Mouse (Mus musculus) midbrain, postnatal 0 days (tissue): ENCODE results near the gene Caskin2. TPM values are rescaled to one million over a fixed set of nuclear protein-coding genes. Genes with fewer than 3 reads are reported as not detected.

ENCODE experiments used
- ATAC-seq: fragments of 200-750 bp; cut with Nextera tagmentation; 2 replicates; pipeline ENCODE4 v1.8.0; 2017; ENCODE audit warnings: moderate number of reproducible peaks, mild to moderate bottlenecking, moderate TSS enrichment, moderate library complexity; ENCODE audit not compliant: low FRiP score
- DNase-seq: peaks from one replicate; pipeline ENCODE4 v3.0.0-alpha.2; 2015; ENCODE audit warnings: low spot score
- H3K27ac ChIP-seq: fragments of 300-500 bp; sonication (generic); 2 replicates; pipeline ENCODE4 v1.5.1; 2014; ENCODE audit warnings: low read depth, mild to moderate bottlenecking, low read length, mixed read lengths
- H3K27me3 ChIP-seq: fragments of 300-500 bp; sonication (generic); 2 replicates; pipeline ENCODE4 v1.6.1; 2014; ENCODE audit warnings: low read length, control low read depth, mixed read lengths; ENCODE audit not compliant: insufficient read depth
- H3K36me3 ChIP-seq: fragments of 300-500 bp; sonication (generic); 2 replicates; pipeline ENCODE4 v1.6.1; 2014; ENCODE audit warnings: low read length, control low read depth, mixed read lengths; ENCODE audit not compliant: insufficient read depth
- H3K4me1 ChIP-seq: fragments of 300-500 bp; sonication (generic); 2 replicates; pipeline ENCODE4 v1.6.1; 2014; ENCODE audit warnings: mild to moderate bottlenecking, control low read depth, antibody characterized with exemption, low read length, mixed read lengths; ENCODE audit not compliant: insufficient read depth
- H3K4me2 ChIP-seq: fragments of 300-500 bp; sonication (generic); 2 replicates; pipeline ENCODE4 v1.6.1; 2014; ENCODE audit warnings: low read depth, mild to moderate bottlenecking, low read length, mixed read lengths; ENCODE audit not compliant: poor library complexity, severe bottlenecking
- H3K4me3 ChIP-seq: fragments of 300-500 bp; sonication (generic); 2 replicates; pipeline ENCODE4 v1.5.1; 2014; ENCODE audit warnings: low read depth, mild to moderate bottlenecking, low read length, moderate library complexity
- H3K9ac ChIP-seq: fragments of 300-500 bp; sonication (generic); replicated peaks from 2 replicates; pipeline ENCODE4 v1.6.1; 2014; ENCODE audit warnings: mild to moderate bottlenecking, low read length, moderate library complexity, mixed read lengths; ENCODE audit not compliant: poor library complexity, severe bottlenecking
- H3K9me3 ChIP-seq: fragments of 300-500 bp; sonication (generic); 2 replicates; pipeline ENCODE4 v1.6.1; 2016; ENCODE audit warnings: low read length, control low read depth
- CTCF ChIP-seq: IDR thresholded peaks from 2 replicates; pipeline ENCODE4 v1.5.1; 2016; ENCODE audit warnings: antibody characterized with exemption, mild to moderate bottlenecking
- WGBS: fragments of 180-500 bp; shearing (Covaris S2); extraction: QIAGEN DNeasy Blood & Tissue Kit; methylation state at CpG from one replicate; pipeline ENCODE4 v1.1.7; 2014; 5-methylcytosine and 5-hydroxymethylcytosine counted together
- polyA plus RNA-seq: library from polyadenylated mRNA; unstranded; fragments of >200 nt; fragmentation: Nextera tagmentation; extraction: Ambion mirVana; gene quantifications from 2 replicates; pipeline ENCODE4 v1.2.1, GENCODE M21; 2015
- total RNA-seq: library from RNA; depleted of rRNA; stranded (reverse); fragments of >200 nt; gene quantifications from 2 replicates; pipeline ENCODE4 v1.2.3, GENCODE M21; 2014

The Caskin2 gene
- total and polyA plus RNA-seq, 2 experiments from 2014 or later: 7.2 to 27.9 TPM

DNA sequence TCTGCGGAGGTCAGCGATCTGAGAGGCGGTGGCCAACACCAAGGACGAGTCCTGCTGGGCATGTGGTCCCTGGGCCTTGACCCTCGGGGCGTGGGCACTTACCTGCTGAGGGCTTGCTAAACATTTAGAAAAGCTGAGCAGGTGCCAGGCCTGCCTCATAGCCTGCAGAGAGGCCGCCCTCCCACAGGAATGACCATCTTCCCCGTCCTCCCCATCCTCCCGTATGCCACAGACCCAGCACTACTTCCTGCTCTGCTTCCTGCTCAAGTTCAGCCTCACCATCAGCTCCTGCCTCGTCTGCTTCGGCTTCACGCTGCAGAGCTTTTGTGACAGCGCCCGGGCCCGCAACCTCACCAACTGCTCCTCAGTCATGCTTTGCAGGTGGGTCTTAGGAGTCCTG is 16.5 kb downstream of the Caskin2 start:
- H3K4me3 ChIP-seq: no peak overlapping the region
- H3K9ac ChIP-seq: no peak overlapping the region
- WGBS: 86% methylated on average over 15 of the region's 15 CpGs
- ATAC-seq (no peak), DNase-seq (no peak)
- no peak for TF ChIP-seq CTCF
- H3K4me1 ChIP-seq: no peaks in the 10 kb centered on the region
- H3K4me2 ChIP-seq: no peak overlapping the region
- H3K9me3 ChIP-seq: no peaks in the 10 kb centered on the region
- peaks cover 87% of the 10 kb centered on the region for H3K36me3 ChIP-seq
- H3K27ac ChIP-seq: no peak overlapping the region
- no peaks in the 10 kb centered on the region for H3K27me3 ChIP-seq

DNA sequence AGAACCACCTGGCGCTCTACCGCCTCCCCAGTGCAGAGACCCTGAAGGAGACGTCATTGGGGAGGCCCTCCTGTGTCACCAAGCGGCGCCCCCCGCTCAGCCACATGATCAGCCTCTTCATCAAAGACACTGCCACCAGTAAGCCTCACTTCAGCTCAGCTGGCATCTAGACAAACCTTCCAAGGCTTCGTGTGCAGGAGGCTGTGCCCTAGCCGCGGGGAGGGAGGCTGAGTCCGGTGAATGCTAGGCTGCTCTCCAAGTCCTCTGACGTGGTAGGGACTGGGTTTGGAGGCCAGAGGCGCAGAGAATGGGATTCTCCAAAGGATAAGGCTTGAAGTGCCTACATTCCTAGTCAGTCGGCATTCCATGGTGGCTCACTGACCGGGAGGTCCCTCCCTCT is 21.1 kb downstream of the Caskin2 start:
- Histone ChIP-seq H3K36me3 (peaks cover 81% of the 10 kb centered on the region), H3K9ac (no peak overlapping the region), H3K4me1 (no peaks in the 10 kb centered on the region), H3K9me3 (no peaks in the 10 kb centered on the region), H3K27me3 (no peaks in the 10 kb centered on the region), H3K4me3 (no peak overlapping the region), H3K4me2 (no peak overlapping the region), H3K27ac (no peak overlapping the region)
- TF ChIP-seq CTCF: no peak
- WGBS: 80% methylated on average over 14 of the region's 14 CpGs
- DNase-seq: no peak
- ATAC-seq: no peak

GRCm38 (mm10) chr11:115791919-115792318 is 21.5 kb downstream of the Caskin2 start:
- Histone ChIP-seq H3K27me3 (no peaks in the 10 kb centered on the region), H3K9ac (no peak overlapping the region), H3K4me2 (no peak overlapping the region), H3K4me3 (no peak overlapping the region), H3K36me3 (peaks cover 77% of the 10 kb centered on the region), H3K9me3 (no peaks in the 10 kb centered on the region), H3K4me1 (no peaks in the 10 kb centered on the region), H3K27ac (no peak overlapping the region)
- DNase-seq (no peak), ATAC-seq (no peak)
- WGBS: 95% methylated on average over 16 of the region's 16 CpGs
- TF ChIP-seq CTCF: no peak

- H3K4me1 ChIP-seq: no peaks in the 10 kb centered on the region
- no peaks in the 10 kb centered on the region for H3K27me3 ChIP-seq
- no peak for TF ChIP-seq CTCF
- no peak overlapping the region for H3K27ac ChIP-seq
- no peaks in the 10 kb centered on the region for H3K9me3 ChIP-seq
- WGBS: 82% methylated on average over 7 of the region's 7 CpGs
- no peak overlapping the region for H3K9ac ChIP-seq
- H3K4me2 ChIP-seq: no peak overlapping the region
- DNase-seq (no peak), ATAC-seq (no peak)
- H3K36me3 ChIP-seq: peaks cover 56% of the 10 kb centered on the region
- H3K4me3 ChIP-seq: no peak overlapping the region
Measured at GRCm38 (mm10) chr11:115789787-115790186, 23.7 kb downstream of the Caskin2 start.

GRCm38 (mm10) chr11:115786473-115786872 is 27.0 kb downstream of the Caskin2 start:
- H3K4me2 ChIP-seq: no peak overlapping the region
- peak; percentile 61 for DNase-seq
- TF ChIP-seq CTCF: peak; percentile 20

DNA sequence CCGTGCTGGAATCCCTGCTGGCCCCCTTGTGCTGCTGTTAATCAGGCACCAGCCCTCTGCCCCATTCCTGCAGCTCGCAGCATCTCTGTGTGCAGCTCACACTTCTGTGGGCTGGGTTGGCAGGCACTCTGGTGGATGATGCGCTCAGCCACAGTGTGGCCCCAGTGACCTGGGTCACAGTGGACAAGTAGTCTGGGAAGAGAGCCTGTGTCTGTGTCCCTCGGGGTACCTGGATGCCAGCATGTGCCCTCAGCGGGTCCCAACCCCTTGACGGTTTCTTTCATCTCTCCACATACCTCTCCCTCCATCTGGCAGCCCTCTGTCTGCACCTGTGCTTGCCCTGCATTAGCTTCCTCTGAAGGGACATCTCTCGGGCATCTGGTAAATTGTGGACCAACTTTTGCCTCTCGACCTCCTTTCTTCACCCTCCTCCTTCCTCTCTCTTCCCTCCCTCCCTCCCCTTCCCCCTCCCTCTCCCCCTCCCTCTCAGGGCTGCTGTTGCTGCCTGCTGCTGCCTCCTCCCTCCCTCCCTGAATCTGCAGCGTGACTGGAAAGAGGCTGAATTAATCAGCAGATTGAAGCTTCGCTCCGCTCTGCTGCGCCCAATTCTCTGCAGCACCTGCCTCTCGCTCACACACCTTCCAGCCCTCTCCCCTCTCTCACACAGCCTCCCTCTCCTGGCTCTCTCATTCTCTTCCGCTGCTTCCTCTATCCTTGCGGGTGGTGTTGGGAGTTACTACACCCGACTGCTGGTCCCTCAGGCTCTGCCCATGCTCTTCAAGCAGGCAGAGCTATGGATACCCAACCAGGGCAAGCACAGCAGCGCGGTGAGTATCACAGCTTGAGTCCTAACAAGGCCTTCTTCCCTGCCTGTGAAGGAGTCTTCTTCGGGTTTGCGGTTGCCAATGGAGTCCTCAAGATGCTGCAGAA is 33.0 kb downstream of the Caskin2 start:
- TF ChIP-seq CTCF: no peak
- Histone ChIP-seq H3K9me3 (no peaks in the 10 kb centered on the region), H3K27me3 (no peaks in the 10 kb centered on the region), H3K9ac (peak overlapping the region; percentile 51), H3K4me3 (peak overlapping the region; percentile 28), H3K4me2 (peak overlapping the region; percentile 43), H3K4me1 (peaks cover 30% of the 10 kb centered on the region), H3K36me3 (no peaks in the 10 kb centered on the region), H3K27ac (peak overlapping the region; percentile 77)
- WGBS: 3% methylated on average over 20 of the region's 20 CpGs
- ATAC-seq: peak; percentile 57
- peak; percentile 78 for DNase-seq

More at GRCm38 (mm10) chr11:115786473-115786872, 27.0 kb downstream of the Caskin2 start:
- Histone ChIP-seq H3K9me3 (no peaks in the 10 kb centered on the region), H3K4me3 (no peak overlapping the region), H3K27ac (no peak overlapping the region), H3K27me3 (no peaks in the 10 kb centered on the region), H3K9ac (no peak overlapping the region), H3K4me1 (peaks cover 3% of the 10 kb centered on the region; the same call in 1 of the 2 replicates), H3K36me3 (peaks cover 24% of the 10 kb centered on the region)
- no peak for ATAC-seq
- whole genome bisulfite sequencing: 61% methylated on average over 6 of the region's 6 CpGs
